Mouse (Mus musculus) ES-CJ7 (cell line): ENCODE data around the gene Morf4l1.

Experiments
- DNase-seq: peaks from one replicate; pipeline ENCODE4 v3.0.0; 2011; ENCODE audit warnings: low read depth, low spot score

Gene Morf4l1

DNA sequence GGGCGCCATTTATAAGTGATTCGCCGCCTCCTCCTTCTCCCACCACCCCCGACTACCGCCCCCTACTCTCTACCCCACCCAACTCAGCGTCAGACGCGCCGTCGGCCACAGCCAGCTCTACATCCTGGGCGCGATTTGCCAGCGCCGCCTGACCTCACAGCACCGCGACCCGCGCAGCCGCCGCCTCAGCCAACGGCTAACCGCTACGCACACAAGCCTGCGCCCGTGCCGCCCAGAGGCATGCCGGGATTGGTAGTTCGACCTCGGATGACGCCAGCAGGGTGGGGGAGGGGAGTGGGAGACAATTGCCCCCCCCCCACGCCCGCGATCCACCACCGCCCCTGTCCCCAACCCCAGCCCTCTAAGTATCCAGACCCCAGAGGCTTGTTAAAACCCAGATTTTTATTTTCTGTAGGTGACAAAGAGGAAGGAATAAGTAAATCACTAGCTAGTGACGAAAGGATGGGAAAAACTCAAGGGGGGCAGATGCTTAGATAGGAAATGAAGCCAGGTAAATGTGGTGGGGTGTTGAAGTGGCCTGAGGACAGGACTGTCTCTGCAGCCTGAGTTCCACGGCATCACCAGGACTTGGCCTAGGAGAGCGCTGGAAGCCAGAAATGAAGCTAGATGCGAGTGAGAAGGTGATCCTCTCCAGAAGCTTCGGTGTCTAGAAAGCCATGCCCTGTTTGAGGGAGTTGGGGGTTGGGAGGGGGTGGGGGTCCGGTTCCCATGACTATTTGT lies at the start of gene Morf4l1:
TSS of gene Morf4l1 (minus strand) at position 208 of the 741 bp plus-strand sequence.
- peak; percentile 97 for DNase-seq

DNA sequence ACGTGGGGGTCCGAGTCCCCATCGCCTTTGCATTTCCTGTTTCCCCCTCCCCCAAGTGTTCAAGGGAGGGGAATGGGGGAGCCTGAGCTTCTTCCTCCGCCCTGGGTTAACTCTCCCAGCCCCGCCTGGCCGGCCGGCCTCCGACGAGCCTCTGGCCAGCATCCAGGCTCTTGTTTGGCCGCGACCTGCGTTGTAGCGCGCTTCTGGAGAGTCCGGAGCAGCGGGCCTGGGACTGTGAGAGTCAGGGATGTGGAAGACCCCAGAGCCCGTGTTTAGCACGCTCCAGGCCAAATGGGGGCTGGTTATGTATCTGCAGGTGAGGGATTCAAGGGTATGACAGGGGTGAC lies 49.1 kb upstream of the Morf4l1 start:
- DNase-seq: no peak

DNA sequence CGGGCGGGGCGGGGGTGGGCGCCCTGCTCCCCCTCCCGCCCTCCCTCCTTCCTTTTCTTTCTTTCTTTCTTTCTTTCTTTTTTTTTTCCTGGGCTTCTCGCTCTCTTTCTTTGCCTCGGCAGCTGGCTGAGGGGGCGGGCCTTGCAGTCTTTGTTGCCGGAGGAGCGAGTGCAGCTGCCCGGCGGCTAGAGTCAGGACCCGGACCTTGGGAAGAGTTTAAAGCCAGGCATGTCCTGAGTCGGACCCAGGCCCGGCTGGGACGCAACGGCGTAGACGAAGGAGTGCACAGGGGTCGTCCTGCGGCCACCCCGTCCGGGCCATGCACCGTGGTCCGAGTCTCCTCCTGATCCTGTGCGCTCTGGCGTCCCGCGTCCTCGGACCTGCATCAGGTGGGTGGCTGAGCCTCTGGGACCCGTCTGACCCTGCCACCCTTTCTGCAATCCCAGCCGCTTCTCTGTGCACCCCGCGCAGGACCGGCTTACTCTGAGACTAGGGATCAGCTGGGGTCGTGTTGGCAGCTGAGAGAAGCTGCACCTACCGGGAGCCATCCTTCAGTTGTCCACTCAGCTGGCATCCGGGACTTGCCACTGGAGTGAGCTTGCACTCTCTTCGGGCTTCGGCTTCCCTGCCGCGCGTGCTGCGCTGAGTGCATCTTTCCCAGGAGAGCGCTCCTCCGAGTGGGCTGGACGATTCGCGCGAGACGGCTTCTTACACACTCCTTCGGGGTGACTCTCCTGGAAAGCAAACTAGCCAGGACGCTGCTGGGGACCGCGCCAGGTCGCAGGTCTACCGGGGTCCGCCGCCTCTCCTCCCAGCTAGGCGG lies 48.6 kb upstream of the Morf4l1 start, which contains the start of gene Adamts7:
TSS of gene Adamts7 (plus strand) at position 144 of the 823 bp plus-strand sequence.
- peak; percentile 66 for DNase-seq

DNA sequence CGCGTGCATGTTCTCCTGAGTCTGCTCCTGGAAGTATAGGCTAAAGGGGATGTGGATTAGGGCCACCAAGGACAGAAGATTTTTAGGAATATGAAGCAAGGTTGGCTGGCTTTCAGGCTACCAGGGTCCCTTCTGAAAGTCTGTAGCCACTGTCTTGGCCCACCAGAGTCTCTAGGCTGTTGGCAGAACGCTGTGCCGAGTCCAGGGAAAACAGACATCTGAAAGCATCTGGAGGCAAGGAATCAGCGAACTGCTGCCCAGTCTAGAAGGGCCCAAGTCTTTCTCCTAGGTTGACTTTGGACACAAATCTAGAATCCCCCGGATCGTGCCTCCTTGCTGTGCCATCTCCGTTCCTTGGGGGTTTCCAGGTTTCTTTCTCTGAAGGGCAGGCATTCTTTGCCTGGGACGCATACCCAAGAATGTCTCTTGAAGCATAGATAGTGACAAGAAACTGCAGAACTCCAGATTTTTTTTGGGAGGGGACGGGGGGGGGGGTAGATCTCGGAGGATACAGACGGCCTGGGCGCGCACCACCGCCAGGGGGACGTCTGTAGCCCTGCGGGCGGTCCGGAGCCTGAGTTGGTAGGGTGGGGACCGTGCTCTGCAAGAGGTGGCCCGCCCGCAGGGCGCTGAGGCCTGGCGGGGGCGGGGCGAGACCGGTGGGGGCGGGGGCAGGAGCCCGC lies 47.8 kb upstream of the Morf4l1 start:
- DNase-seq: peak; percentile 71

DNA sequence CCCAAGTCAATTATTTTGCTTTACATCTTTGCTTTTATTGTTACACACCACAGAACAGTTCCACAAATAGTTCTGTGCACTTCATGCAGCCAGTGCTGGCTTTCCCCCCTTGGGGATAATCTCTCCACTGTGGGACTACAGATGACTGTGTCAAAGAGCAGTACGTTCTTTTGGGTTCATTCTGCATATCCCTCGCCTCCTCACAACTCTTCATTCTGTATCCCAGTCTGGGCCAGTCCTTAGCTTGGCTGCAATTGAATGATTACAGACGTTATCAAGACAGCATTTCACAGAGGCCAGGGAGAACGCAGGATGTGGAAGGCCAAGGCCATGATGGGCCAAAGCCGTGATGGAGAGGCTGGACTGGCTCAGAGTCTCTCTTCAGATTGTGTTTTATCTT lies 32.3 kb upstream of the Morf4l1 start:
- DNase-seq: no peak

DNA sequence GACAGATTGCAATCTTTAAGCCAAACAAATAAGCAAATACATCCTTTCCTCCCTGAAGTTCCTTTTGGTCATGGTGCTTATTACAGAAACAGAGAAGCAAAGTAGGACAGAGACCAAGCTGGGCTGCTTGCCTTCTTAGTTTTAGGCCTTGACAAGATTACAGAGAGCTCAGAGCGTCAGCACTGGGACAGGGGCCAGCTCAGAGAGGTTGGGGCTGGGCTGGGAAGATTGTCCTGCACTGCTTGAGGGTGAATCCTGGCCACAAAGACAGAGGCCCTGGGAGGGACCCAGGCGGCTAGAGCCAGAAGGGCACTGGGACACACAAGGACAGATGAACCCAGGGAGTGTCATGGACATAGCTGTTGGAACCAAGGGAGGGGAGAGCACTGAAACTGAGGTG lies 31.2 kb upstream of the Morf4l1 start:
- DNase-seq: no peak

DNA sequence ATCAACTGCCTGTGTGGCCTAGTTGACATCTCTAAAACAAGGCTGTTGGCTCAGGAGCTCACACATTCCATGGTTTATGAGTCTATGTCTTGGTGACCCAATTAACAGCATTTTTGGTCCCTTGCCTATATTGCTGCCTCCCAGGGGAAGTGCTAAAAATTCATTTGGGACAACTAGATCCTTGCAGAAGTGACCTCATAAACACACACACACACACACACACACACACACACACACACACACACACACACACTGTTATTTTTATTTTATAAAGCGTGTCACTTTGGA lies 22.0 kb upstream of the Morf4l1 start:
- no peak for DNase-seq

DNA sequence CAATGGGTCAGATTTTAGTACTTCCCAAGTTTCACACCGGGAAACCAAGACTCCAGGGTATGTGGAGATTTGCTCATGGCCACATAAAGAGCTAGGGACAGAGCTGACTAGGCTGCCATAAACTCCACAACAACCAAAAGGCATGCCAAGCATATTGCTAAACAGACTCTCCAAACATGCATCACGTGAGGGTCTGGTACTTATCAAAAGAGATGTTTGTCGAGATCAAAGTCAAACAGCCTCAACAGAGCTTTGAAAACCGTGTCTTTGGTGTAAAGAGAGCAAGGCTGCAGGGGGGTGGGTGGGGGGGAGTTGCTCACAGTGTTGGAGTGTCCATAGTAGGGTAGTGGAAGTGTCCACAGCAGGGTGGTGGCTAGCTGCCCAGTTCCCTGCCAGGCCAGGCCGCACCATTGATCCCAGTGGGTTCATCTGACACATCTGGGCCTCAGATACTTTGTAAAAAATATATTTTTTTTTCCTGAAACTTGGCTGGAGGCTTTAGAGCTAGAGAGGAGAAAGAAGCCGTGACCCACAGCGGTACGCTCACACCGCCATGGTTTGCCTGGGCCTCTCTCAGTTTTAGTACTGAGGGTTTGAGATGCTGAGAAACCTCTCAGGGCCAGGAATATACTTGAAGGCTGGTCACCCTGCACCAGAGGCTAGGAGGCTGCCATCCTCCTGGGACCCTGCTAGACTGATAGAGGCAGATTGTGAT lies 21.5 kb upstream of the Morf4l1 start:
- no peak for DNase-seq

DNA sequence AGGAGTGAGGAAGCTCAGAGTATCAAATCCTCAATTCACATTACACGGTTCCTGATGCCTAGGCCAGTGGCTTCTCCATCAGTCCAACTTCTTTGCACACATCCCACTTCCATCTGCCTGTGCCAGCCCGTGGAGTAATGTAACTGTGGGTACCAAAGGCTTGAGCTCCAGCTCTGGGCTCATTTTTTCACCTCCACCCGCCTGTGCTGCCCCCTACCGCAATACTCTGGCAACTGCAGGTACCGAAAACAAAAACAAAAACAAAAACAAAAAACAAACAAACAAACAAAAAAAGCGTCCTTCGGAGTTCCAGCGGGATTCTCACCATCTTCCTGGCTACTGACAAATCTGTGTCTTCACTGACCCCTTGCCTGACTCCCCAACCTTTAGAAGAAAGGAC lies 20.9 kb upstream of the Morf4l1 start:
- DNase-seq: no peak

DNA sequence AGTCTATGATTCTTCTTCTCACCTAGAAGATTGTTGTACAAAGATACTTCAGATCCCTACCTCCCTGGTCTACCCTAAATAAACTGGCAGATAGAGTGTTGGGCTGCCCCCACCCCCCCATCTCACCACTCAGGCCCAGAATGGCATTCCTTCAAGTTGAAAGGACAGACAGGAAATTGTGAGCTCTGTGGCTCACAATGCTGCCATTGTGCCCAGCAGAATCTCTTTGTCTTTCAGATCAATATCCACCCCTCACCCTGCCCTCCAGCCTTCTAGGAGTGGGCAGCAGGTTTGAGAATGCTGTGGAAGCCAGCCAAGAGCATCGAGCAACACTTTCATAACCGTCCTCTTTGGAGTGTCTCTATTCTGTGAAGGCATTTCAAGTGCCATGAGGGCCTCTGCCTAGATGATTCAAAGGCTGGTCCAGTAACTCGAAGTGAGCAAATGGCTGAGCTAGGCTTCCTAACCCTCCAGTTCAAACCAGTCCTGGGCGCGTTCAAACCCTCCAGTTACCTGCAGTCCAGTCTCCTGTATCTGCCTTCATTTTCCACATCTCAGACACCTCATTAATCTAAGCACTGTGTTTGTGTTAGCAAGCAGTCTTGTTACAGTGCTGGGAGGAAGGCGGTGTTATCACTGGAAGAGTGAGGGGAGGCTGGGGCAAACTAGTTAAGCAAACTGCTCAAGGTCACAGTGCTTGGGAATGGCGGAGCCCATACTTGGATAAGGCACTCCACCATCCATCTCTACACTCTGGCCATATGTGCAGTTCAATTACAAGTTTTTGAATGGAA lies 19.2 kb upstream of the Morf4l1 start:
- DNase-seq: peak; percentile 85

DNA sequence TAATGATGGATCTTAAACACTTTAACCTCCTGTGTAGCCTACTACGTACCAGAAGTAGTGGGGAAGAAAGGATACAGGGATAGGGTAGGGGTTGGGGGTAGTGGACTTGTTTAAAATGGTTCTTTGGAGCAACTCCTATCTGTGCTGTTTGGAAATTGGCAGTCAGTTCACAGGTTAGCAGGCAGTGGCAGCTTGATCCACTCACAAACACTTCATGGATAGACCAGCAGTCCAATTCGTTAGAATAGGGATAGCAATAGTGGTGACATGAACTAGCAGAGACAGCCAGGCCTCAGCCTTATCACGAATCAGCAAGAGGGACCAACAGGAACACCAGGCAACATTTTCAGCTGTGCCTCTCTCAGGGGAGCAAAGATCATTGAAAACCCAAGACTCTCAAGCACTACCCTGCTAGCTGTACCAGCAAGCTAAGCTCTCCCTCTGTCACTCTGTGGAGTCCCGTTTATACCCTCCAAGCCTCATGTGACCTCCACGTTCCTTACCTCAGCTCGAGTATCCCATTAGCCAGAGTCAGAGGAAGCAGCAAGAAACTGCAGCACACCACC lies 14.1 kb upstream of the Morf4l1 start:
- DNase-seq: no peak

DNA sequence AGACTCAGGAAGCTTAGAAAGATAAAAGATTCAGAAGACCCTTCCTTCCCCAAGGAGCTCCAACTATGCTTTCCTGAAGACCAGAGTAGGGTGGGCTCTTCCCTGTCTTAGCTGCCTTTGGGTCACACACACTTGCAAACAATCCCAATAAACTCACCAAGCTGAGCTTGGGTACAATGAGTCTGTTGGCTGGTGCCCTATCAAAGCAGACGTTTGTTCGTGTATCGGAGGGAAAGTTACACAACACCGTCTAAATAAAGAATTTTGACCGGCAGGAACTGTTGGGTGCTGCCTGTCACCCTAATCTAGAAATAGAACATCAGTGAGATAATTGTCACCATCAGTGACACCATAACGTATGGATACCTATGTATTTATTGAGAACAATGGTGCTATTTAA lies 12.6 kb upstream of the Morf4l1 start:
- DNase-seq: no peak

DNA sequence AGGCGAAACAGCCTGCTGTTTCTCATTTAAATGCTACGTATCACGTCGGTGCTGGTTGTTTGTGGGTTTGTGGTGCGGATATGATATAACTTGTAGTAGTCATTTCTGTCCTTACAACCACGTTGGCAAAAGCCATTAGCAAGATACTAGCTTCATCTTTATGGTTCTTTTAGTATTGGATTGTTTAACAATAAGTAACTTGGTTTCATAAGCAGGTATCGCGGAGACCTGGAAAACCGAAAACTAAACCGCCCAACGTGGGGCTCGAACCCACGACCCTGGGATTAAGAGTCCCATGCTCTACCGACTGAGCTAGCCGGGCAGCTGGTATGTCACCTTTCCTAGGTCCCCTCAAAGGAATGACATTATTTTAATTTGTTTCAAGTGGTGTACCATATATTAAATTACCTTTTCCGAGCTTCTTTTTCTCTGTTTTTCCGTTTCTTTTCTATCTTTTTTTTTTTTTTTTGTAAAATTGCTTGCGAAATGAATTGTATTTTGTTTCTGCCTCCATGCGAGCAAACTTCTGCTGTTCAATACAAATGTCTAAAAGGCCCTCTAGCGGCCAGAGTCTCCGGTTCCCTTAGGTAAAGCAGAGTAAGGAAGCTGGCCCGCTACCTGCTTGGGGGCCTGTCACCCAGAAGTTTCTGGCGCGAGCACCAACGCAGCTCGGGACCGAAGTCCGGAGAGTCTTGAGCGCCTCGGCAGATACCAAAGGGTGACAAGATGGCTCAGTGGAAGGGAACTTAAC lies 11.9 kb upstream of the Morf4l1 start:
- peak; percentile 95 for DNase-seq

DNA sequence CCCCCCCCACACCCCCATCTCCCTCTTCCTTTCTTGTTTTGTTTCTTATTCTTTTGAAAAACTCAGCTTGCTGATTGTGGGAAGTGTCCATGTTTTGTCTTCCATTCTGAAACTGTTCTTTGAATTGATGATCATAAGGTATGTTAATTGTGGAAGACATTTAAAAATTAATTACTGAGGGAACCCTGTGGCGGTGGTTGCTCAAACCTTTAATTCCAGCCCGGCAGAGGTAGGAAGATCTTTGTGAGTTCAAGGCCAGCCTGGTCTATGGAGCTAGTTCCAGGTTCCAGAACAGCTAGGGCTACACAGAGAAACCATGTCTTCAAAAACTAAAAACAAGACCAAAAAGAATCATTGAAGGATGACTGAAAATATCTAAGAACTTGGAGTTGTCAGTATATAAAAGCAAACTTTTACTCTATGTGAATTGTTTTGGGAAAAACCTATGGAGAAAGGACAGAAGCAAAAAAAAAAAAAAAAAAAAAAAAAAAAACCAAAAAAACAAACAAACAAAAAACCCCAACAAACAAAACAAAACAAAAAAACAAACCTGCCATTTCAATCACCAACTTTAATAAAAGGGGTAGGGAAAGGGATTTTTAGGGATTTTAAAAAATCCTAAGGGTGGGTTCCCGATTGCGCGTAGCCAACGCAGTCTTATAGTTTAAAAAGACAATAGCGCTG lies 11.0 kb upstream of the Morf4l1 start:
- DNase-seq: peak; percentile 67

DNA sequence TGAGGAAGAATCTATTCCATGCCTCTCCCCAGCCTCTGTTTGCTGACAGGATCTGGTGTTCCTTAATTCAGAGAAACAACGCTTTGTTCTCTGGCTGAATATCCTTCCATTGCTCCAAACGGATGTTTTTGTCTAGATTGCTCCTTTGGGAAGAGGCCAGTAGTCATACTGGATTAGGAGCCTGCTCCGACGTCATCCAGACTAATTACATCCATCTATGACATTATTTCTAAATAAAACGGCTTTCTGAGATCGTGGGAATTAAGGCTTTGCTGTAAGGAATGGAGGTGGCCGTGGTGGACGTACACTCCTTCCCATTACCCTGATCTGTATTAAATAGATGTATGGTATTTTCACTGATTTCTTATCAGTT lies 10.3 kb upstream of the Morf4l1 start:
- DNase-seq: no peak

DNA sequence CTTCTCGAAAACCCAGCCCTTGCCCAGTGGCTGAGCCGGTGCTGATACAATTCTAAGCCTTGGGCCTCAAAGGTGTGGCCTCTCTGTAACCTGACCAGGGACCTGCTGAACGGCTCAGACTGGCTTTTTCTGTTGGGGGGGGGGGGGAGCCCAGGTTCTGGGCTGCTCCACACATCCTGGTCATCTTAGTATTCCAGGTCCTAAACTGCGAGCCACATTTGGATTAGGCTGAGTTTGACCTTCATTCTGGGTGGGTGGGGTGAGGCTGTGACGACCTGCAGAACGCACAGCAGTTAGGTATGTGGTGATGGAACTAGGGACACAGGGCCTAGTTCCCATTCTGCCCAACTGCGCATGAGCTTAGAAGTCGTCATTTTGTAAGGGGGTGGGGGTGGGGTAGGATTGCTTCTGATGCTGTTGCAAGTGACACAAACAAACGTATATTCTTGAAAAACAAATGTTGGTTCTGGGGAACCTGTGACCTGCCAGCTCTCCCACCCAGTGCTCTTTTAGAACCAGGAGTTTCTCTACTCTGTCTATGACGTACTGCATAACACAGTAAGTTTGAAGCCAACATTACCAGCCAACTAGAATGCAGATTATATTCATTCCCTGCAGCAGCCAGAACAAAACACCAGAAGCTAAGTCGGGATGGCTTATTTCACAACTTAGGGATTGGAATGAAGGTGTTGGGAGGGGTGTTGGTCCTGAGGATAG lies 9.7 kb upstream of the Morf4l1 start:
- DNase-seq: peak; percentile 72

DNA sequence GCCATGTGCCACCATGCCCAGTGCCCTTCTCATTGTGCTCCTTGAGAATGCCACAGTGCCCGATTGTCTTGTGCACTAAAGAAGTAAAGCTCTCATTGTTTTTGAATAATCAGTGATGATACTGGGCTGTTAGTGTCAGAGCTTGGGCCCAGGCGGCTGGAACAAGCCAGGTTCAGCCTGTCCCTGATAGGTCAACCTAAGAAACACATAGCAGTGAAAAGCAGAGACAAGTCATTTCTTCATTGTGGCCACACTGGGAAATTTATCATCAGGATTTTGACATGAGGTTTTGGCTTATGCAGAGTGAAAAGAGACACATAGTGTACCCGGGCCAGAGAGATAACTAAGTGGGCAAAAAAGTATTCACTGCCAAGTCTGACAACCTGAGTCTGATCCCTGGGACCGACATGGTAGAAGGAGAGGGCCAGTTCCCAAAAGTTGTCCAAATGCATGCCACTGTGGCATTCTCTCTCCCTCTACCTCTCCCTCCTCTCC lies 7.7 kb upstream of the Morf4l1 start:
- DNase-seq: no peak

DNA sequence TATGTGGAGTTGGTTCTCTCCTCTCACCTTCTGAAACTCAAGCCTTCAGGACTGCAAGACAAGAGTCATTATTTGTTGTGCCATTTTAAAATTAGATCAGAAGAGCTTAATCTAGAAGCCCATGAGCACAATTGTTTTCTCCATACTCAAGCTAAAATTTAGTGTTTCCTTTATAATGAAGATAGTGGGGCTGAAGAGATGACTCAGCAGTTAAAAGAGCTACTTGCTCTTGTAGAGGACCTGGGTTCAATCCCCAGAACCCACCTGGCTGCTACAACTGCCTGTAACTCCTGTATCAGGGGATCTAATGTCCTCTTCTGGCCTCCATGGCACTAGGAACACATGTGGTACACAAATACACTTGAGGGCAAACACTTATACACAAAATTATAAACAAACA lies 2.7 kb upstream of the Morf4l1 start:
- no peak for DNase-seq

DNA sequence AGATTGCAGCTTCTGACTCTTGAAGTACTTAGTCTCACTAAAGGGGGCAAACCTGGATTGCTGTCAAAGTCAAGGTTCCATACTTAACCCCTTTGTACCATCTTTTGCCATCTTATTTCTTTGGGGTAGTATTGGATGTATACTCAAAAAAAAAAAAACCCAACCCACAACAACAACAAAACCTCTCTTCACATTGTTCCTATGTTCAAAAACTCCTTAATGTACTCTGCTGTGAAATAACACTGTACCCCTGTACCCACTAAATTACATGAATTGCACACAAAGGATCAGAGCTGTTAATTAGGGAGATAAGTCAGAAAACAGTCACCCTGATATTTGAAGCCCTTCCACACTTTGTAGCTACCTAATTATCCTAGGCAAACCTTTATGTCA lies 730 bp upstream of the Morf4l1 start:
- no peak for DNase-seq
